Mouse (Mus musculus) stomach, postnatal 0 days (tissue): ENCODE data around the gene Rnf181.

Source experiments
- CTCF ChIP-seq: IDR thresholded peaks from 2 replicates; pipeline ENCODE4 v1.5.1; 2016; ENCODE audit warnings: antibody characterized with exemption, low read depth, mild to moderate bottlenecking, moderate library complexity
- EP300 ChIP-seq: optimal IDR thresholded peaks from 2 replicates; pipeline ENCODE3; 2016; ENCODE audit warnings: antibody characterized with exemption

DNA sequence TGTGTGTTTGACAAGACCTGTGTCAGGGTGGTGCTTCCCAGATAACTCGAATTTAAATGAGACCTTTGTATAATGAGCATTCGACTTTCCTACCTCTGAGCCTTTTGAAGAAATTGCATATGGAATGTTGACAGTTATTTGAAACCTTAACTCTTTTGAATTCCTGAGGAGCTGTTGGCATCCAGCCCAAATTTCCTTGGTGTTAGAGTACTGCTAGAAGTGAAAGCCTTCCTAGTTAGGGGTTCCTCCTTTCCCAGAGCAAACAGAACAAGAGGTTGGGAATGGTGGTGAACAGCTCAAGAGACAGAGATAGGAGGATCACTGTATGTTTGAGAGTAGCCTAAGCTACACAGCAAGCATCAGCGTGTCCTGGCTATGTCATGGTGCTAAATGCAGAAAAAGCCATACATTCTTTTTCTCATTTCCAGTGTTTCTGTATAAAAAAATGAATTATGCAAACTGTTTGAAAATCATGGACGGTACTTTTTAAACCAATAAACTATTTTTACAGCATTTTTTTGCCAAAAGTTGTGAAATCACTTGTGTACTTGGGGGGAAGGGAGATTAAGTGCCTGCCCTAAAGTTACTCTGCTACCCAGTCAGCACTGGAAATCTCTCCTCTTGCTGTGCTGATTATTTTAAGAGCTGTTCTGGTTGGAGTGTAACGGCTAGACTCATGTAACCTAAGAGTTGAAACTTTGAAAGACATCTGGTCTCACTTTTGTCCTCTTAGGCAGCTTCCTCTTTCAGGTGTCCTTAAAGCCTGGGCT lies 13.9 kb downstream of the Rnf181 start:
- TF ChIP-seq CTCF (no peak), EP300 (no peak)
